Mouse (Mus musculus) liver, embryonic 11.5 days (tissue): ENCODE measurements around the gene Tssk2. TPM values are rescaled to one million over a fixed set of nuclear protein-coding genes. Genes with fewer than 3 reads are reported as not detected.

Experiments
- ATAC-seq: fragments of 200-750 bp; cut with Nextera tagmentation; replicated peaks from 2 replicates; pipeline ENCODE4 v1.8.0; 2017; ENCODE audit warnings: moderate number of reproducible peaks, mild to moderate bottlenecking, moderate TSS enrichment, moderate library complexity; ENCODE audit not compliant: low FRiP score
- DNase-seq: peaks from one replicate; pipeline ENCODE4 v3.0.0-alpha.2; 2017; ENCODE audit warnings: low spot score
- H3K27ac ChIP-seq: fragments of 300-500 bp; sonication (generic); 2 replicates; pipeline ENCODE4 v1.5.1; 2014; ENCODE audit warnings: mild to moderate bottlenecking, low read depth, low read length, control low read depth
- H3K27me3 ChIP-seq: fragments of 300-500 bp; sonication (generic); replicated peaks from 2 replicates; pipeline ENCODE4 v1.6.1; 2014; ENCODE audit warnings: low read length, mixed read lengths; ENCODE audit not compliant: control insufficient read depth, insufficient read depth
- H3K36me3 ChIP-seq: fragments of 300-500 bp; sonication (generic); 2 replicates; pipeline ENCODE4 v1.6.1; 2014; ENCODE audit warnings: mild to moderate bottlenecking, low read length, moderate library complexity, mixed read lengths; ENCODE audit not compliant: control insufficient read depth, insufficient read depth
- H3K4me1 ChIP-seq: fragments of 300-500 bp; sonication (generic); replicated peaks from 2 replicates; pipeline ENCODE4 v1.6.1; 2014; ENCODE audit warnings: low read length, mixed read lengths; ENCODE audit not compliant: control insufficient read depth, insufficient read depth
- H3K4me2 ChIP-seq: fragments of 300-500 bp; sonication (generic); 2 replicates; pipeline ENCODE4 v1.6.1; 2014; ENCODE audit warnings: mild to moderate bottlenecking, control low read depth, moderate library complexity
- H3K4me3 ChIP-seq: fragments of 300-500 bp; sonication (generic); 2 replicates; pipeline ENCODE4 v1.5.1; 2014; ENCODE audit warnings: low read depth, low read length, control low read depth
- H3K9ac ChIP-seq: fragments of 300-500 bp; sonication (generic); 2 replicates; pipeline ENCODE4 v1.6.1; 2014; ENCODE audit warnings: low read depth, low read length, control low read depth
- H3K9me3 ChIP-seq: fragments of 300-500 bp; sonication (generic); 2 replicates; pipeline ENCODE4 v1.6.1; 2016; ENCODE audit warnings: low read length, inconsistent platforms, mixed read lengths; ENCODE audit not compliant: control insufficient read depth
- WGBS: fragments of 180-500 bp; shearing (Covaris S2); extraction: QIAGEN DNeasy Blood & Tissue Kit; methylation state at CpG from one replicate; pipeline ENCODE4 v1.1.7; 2014; 5-methylcytosine and 5-hydroxymethylcytosine counted together
- polyA plus RNA-seq: library from polyadenylated mRNA; unstranded; fragments of >200 nt; fragmentation: Nextera tagmentation; extraction: Ambion mirVana; gene quantifications from 2 replicates; pipeline ENCODE4 v1.2.1, GENCODE M21; 2014

Tssk2 gene
- 0.12 TPM in 1 of 2 replicates, not detected in the other for polyA plus RNA-seq

DNA sequence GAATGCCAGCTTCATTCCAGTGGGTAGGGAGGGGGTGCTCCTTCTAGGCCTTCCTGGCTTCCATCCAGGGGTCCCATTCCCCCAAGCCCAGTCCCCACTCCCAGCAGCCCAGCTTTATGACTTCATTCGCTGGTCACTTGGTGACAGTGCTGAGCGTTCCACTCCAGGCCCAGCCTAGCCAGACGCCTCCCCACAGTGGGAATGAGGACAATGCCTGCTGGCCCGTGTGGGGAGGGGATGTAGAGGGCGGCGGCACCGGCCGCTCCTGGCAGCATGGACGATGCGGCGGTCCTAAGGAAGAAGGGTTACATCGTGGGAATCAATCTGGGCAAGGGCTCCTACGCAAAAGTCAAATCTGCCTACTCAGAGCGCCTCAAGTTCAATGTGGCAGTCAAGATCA is at the start of gene Tssk2, which contains the start of gene Dgcr2:
Tssk2 (plus strand) TSS at position 176 of the 400 bp plus-strand sequence.
Dgcr2 (minus strand) TSS at position 101 of the 400 bp plus-strand sequence.
- no peak for DNase-seq
- Histone ChIP-seq H3K4me1 (no peaks in the 10 kb centered on the region), H3K4me2 (no peak within 1 kb of the TSS), H3K36me3 (peaks cover 17% of the 10 kb centered on the region), H3K27me3 (no peaks in the 10 kb centered on the region), H3K9ac (no peak within 1 kb of the TSS), H3K4me3 (no peak within 1 kb of the TSS), H3K27ac (no peak within 1 kb of the TSS), H3K9me3 (no peaks in the 10 kb centered on the region)
- WGBS: 89% methylated on average over 14 of the region's 14 CpGs
- ATAC-seq: no peak

DNA sequence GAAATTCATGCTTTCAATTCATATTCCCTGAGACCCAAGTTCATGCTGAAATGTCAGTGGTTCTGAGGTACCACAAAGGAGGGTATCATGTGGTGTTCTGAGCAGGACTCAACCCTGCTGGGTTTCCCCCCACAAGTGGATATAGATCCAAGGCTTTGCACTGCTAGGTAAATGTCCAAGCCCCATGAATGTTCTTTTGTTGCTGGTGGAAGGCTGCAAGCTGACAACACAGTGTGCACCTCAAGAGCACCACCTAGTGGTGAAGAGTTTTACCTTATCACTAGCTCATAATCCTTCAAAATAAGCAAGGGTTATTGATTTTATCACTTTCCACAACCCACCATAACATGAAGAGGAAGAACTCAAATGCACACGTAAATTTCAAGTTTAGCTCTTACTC is 49.5 kb upstream of the Tssk2 start:
- DNase-seq (no peak), ATAC-seq (no peak)
- Histone ChIP-seq H3K27ac (no peak overlapping the region), H3K27me3 (no peaks in the 10 kb centered on the region), H3K4me1 (no peaks in the 10 kb centered on the region), H3K4me3 (no peak overlapping the region), H3K4me2 (no peak overlapping the region), H3K9me3 (no peaks in the 10 kb centered on the region), H3K9ac (no peak overlapping the region), H3K36me3 (peaks cover 42% of the 10 kb centered on the region)
- 29% methylated on average over 1 of the region's 1 CpGs for WGBS

DNA sequence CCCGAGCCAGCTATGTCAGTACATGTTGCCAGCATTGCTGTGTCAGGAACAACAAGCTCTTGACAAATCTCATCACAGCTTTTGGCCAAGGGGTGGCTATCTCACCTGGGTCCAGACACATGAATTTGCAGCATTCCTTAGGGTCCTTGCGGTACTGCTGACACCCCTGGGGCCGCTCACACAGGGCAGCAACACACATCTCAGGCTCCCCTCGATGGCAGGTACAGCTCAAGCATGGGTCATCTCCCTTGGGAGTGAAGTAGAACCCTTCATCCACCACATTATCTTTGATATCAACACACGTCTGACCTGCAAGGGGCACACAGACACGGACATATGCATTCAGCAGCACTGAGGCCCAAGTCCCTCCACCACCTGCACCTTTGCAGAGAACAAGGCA is 49.0 kb upstream of the Tssk2 start:
- WGBS: 80% methylated on average over 6 of the region's 6 CpGs

DNA sequence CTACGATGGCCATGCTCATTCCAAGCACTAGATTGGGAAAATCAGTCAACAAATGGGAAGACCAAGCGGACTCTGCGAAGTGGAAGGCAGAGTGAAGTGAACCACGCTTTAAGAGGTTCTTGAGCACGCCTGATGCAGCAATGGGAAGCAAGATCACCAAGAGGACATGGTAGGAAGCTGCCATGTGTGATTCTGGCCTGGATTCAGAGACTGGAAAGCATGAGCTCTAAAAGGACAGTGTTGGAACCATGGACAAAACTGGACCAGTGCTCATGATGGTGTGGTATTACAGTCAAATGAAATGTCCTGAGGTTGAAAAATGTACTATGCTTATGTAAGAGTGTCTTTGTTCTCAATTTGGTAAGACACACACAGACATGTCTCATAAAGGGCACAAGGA is 47.1 kb upstream of the Tssk2 start:
- H3K9ac ChIP-seq: no peak overlapping the region
- WGBS: 96% methylated on average over 5 of the region's 5 CpGs
- H3K4me1 ChIP-seq: no peaks in the 10 kb centered on the region
- H3K4me3 ChIP-seq: no peak overlapping the region
- no peak overlapping the region for H3K27ac ChIP-seq
- no peaks in the 10 kb centered on the region for H3K27me3 ChIP-seq
- H3K36me3 ChIP-seq: peaks cover 39% of the 10 kb centered on the region
- ATAC-seq (no peak), DNase-seq (no peak)
- no peaks in the 10 kb centered on the region for H3K9me3 ChIP-seq
- H3K4me2 ChIP-seq: no peak overlapping the region

More for the DNA sequence above, 49.0 kb upstream of the Tssk2 start:
- H3K4me1 ChIP-seq: no peaks in the 10 kb centered on the region
- peaks cover 43% of the 10 kb centered on the region for H3K36me3 ChIP-seq
- DNase-seq (no peak), ATAC-seq (no peak)
- no peaks in the 10 kb centered on the region for H3K9me3 ChIP-seq
- H3K9ac ChIP-seq: no peak overlapping the region
- H3K27me3 ChIP-seq: no peaks in the 10 kb centered on the region
- no peak overlapping the region for H3K27ac ChIP-seq
- no peak overlapping the region for H3K4me3 ChIP-seq
- H3K4me2 ChIP-seq: no peak overlapping the region

DNA sequence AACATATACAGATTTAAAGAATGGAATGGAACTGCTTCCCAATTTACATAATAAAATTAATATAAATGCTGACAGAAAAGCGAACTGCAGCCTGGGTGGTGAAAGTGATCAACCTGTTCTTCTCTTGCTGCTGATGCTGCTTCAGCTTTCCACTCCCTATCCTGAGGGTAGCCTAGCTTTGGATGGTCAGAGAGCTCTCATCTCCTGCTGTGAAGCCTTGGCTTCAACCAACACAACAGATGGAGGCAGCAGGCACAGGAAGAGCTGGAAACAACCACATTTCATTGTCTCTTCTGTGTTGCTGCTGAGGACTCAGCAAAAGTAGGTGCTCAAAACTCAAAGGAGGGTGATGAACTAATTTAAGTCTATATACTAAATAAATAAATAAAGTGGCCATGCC is 46.6 kb upstream of the Tssk2 start:
- no peak overlapping the region for H3K9ac ChIP-seq
- no peak for DNase-seq
- no peaks in the 10 kb centered on the region for H3K4me1 ChIP-seq
- H3K36me3 ChIP-seq: peaks cover 42% of the 10 kb centered on the region
- H3K9me3 ChIP-seq: no peaks in the 10 kb centered on the region
- 97% methylated on average over 1 of the region's 1 CpGs for WGBS
- no peak overlapping the region for H3K4me3 ChIP-seq
- H3K4me2 ChIP-seq: no peak overlapping the region
- ATAC-seq: no peak
- H3K27me3 ChIP-seq: no peaks in the 10 kb centered on the region
- H3K27ac ChIP-seq: no peak overlapping the region

DNA sequence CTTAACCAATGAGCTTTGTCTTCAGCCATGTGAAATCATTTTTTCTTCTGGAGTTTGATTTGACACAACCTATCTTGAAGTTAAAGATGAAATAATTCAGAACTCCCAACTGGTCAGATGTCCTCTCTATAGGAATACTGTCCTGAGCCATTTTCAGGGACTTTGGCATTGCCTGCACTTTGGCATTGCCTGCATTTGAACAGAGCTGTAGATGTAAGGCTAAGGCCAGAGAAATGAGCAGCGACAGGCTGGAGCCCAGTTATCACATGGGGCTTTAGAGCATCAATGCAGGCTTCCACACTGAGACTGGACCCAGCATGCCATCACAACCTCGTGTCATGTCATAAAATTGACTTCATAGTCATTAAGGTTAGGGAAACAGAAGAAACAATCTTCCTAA is 45.2 kb upstream of the Tssk2 start:
- ATAC-seq (no peak), DNase-seq (no peak)
- WGBS: 87% methylated on average over 2 of the region's 2 CpGs
- H3K4me2 ChIP-seq: no peak overlapping the region
- no peak overlapping the region for H3K9ac ChIP-seq
- H3K36me3 ChIP-seq: peaks cover 50% of the 10 kb centered on the region
- no peaks in the 10 kb centered on the region for H3K9me3 ChIP-seq
- no peaks in the 10 kb centered on the region for H3K4me1 ChIP-seq
- H3K27me3 ChIP-seq: no peaks in the 10 kb centered on the region
- no peak overlapping the region for H3K27ac ChIP-seq
- H3K4me3 ChIP-seq: no peak overlapping the region

DNA sequence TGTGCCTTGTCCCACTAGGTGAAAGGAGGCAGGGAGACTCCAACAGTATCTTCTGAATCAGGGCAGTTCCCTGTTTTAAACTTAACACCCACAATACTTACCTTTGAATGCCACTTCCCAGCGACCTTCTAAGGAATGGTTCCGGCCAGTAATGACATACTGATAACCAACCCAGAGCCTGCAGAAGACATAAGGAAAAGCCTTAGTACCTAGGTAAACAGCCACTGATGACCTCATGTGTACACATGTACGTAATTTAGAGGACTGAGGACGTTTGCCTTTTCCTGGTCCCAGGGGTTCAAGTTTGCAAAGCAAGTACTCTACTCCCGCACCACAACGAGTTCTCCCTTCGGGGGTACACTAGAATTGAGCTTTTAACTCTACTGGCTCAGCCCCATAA is 41.3 kb upstream of the Tssk2 start:
- Histone ChIP-seq H3K36me3 (peaks cover 41% of the 10 kb centered on the region), H3K9me3 (no peaks in the 10 kb centered on the region), H3K27me3 (no peaks in the 10 kb centered on the region), H3K9ac (no peak overlapping the region), H3K4me1 (no peaks in the 10 kb centered on the region), H3K4me3 (no peak overlapping the region), H3K27ac (no peak overlapping the region), H3K4me2 (no peak overlapping the region)
- DNase-seq (no peak), ATAC-seq (no peak)
- 89% methylated on average over 7 of the region's 7 CpGs for WGBS

DNA sequence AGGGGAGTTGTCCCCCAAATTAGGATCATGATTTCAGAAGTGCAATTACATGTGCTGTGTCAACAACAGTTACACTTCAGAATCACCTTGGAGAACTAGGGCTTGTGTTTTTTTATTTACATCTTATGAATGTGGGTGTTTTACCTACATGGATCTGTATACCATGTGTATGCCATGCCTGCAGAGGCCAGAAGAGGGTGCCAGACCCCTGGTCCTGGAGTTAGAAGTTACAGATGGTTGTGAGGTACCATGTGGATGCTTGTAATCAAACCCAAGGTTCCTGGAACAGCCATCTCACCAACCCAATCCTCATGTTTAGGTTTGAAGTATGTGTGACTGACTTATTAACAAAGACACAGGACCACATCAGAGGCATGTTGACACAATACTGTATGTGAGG is 39.8 kb upstream of the Tssk2 start:
- no peak overlapping the region for H3K27ac ChIP-seq
- H3K9me3 ChIP-seq: no peaks in the 10 kb centered on the region
- no peaks in the 10 kb centered on the region for H3K4me1 ChIP-seq
- no peaks in the 10 kb centered on the region for H3K27me3 ChIP-seq
- DNase-seq (no peak), ATAC-seq (no peak)
- H3K9ac ChIP-seq: no peak overlapping the region
- H3K36me3 ChIP-seq: peaks cover 39% of the 10 kb centered on the region
- no peak overlapping the region for H3K4me2 ChIP-seq
- no peak overlapping the region for H3K4me3 ChIP-seq

DNA sequence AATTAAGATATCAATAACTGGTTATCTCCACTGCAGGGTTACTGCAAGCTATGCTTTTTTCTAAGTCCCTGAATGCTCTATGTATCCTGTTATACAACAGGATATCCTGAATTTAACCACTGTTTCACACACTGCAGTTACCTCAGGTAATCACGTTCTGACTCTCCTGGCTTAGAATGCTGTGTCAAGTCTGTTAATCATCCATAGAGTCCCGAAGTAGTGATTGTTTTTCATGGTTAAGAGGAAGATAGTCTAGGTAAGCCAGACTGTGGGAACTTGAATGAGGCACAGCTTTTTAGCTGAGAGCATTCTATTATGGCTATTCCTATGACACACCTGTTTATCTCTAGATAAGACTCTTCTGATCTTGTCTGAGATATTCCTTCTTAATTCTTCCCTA is 33.1 kb upstream of the Tssk2 start:
- no peaks in the 10 kb centered on the region for H3K4me1 ChIP-seq
- H3K27ac ChIP-seq: no peak overlapping the region
- H3K4me3 ChIP-seq: no peak overlapping the region
- H3K27me3 ChIP-seq: no peaks in the 10 kb centered on the region
- no peak overlapping the region for H3K9ac ChIP-seq
- peaks cover 5% of the 10 kb centered on the region; the same call in 1 of the 2 replicates for H3K36me3 ChIP-seq
- DNase-seq (no peak), ATAC-seq (no peak)
- 72% methylated on average over 2 of the region's 2 CpGs for WGBS
- no peak overlapping the region for H3K4me2 ChIP-seq
- H3K9me3 ChIP-seq: no peaks in the 10 kb centered on the region
